Mouse (Mus musculus) mesoderm, embryonic 11.5 days (tissue): ENCODE measurements around the gene Dpf3.

ENCODE experiments used
- DNase-seq: peaks from one replicate; pipeline ENCODE4 v3.0.0-alpha.2; 2012; ENCODE audit warnings: low read depth, low spot score

Dpf3 gene

DNA sequence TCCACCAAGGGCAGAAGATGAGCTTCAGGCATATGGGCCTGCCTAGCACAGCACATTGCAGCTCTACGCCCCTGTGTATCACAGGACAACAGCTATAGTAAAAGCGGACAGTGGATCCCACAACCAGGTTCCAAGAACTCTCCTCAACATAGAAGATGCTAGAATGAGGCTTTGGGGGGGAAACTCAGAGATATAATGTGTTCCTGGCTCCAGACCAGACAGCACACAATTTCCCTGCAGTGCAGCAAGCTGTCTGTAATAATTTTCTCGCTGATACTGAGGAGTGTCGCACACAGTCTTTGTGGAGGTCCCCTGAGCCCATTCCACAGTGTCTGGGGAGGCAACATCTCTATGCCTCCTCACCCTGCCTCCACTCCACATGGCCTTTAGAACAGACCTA lies 146.6 kb downstream of the Dpf3 start:
- no peak for DNase-seq

DNA sequence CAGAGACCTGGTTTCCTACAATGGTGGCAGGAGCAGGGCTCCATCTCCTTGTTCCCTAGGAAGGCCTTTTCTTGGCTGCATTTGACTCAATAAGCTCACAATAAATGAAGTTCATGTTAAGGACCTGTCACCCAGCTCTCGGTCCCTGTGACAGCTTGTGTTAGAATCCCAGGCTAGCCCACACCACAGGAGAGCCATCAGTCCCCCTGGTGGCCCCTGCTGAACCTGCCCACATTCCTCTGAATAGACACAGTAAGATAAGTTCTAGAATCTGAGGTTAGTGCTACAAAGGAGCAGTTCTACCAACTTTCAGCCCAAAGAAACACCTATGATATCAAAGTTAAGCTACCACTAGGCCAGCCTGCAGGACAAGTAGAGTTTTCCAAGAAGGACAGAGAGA lies 149.2 kb downstream of the Dpf3 start:
- DNase-seq: no peak

DNA sequence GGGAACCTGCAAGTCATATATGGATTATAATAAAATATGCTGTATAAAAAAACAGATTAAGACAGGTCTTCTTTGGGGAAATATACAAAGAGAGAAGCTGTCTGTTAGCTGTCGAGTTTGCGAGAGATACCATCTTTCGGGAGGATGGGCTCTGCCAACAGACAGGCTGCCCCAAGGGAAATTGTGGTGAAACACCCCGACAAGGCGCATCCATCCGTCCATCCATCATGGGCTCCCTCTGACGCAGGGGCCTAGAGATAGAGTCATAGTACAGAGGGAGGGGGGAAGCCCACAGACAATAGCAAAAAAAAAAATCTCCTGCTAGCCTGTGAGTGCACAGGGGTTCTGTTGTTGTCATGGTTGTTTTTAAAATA lies 149.8 kb downstream of the Dpf3 start:
- no peak for DNase-seq

DNA sequence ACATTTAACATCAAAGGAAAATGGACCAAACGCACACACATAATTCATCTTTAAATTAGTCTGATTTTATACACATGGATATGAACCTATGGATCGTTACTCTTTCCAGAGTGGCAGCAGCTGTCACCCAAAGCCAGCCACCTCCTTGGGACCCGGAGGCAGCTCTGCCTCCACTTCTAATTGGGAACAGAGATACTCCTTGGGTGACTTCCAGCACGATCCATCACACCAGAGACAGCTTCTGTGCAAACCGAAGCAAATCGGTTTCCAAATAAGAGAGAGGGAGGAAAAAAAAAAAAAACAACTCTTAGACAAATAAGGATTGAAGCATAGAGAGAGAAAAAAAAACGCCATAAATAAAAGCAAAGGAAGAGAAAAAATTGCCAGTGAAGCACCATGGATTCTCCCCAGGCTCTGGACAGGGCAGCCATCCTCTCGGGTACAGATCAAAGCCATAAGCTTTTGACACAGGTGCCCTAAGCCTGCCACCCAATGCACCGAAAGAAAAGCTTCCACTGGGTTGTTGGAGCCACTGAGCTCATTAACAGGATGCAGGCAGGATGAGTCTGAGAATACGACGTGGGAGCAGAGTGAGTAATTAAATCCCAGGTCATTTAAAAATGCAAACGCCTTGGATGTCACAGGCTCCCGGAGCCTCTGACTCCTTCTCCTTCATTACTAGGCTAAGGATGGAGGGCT lies 150.3 kb downstream of the Dpf3 start:
- DNase-seq: peak; percentile 50

DNA sequence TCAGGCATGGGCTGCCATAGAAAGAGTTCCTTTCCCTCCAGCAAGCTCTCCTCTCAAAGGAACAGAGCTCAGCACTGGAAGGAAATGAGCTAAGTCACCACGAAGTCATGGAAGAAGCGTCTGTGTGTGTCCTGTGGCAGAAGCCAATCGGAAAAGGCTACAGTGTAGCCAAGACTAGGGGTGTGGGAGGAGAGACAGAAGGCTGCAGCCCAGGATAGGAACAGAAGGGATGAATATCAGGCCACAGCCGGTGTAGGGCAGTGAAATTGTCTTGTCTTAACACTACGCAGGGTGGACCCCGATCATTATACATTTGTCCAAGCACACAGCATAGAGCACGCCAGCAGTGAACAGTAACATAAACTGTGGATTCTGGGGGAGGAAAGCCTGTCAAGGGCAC lies 157.5 kb downstream of the Dpf3 start:
- DNase-seq: no peak

DNA sequence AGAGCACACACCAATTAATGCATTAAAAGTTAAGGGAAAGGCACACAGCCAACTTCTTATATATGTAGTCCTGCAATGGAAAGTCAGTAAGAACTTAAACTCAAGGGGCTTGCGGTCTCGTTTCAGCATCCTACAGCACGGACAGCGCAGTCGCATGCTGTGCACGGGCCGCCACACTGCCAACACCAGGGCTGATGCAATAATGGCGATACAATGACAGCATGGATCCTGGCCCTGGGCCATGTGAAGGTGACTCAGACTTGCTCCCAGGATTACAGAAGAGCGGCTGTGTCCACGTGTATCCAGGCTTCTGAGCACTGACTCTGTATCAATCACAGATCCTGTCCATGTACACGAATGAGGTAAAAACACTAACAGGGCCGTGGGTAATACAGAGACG lies 158.6 kb downstream of the Dpf3 start:
- DNase-seq: no peak

DNA sequence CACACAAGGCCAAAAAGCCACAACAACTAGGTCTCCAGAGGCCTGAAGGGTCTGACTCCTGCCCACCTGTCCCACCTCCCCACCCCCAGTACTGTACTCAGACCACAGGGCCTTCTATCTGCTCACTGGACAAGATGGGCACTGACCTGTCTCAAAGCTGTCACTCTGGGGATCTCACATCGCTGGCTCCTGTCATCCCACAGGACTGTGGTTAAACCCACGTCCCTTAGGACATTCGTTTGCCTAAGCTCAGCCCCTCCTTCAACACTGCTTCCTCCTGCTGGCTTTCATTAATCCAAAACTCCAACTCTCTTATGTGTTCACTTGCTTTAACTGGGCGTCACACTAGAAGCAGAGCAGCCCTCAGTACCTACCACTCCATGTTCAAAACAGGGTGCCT lies 159.0 kb downstream of the Dpf3 start:
- no peak for DNase-seq

DNA sequence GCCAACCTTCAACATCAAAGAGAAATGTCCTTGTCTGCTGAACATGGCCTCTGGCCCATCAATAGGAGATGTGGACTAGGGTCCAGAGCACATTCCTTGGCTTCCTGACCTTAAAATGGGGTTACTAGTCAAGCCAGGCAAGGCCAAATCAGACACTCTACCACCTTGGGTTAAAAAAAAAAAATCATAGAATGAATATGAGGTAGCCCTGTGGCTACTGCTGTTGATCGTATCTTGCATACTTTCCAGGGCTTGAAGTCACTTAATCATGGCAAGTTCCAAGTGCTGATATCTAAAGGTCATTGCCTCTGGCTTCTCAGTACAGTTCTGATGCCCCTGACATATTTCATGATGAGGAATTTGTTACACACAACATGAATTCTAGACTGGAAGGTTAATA lies 160.1 kb downstream of the Dpf3 start:
- no peak for DNase-seq

DNA sequence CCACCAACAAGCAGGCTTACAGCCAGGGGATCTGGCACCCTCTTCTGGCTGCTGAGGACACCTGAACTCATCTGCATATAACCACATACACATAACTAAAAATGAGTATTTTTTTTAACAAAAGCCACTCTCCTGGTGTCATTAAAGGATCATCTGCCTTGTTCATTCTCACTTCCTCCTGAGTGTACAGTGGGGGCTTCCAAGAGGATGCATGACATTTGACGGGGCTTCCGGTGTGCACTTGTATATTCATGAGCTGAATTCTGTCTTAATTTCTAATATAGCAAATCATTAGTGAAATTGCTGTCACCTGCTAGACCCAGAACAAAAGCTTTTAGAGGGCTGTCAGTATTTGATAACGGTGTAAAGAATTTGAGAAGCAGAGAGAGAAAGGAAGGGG lies 166.8 kb downstream of the Dpf3 start:
- no peak for DNase-seq

DNA sequence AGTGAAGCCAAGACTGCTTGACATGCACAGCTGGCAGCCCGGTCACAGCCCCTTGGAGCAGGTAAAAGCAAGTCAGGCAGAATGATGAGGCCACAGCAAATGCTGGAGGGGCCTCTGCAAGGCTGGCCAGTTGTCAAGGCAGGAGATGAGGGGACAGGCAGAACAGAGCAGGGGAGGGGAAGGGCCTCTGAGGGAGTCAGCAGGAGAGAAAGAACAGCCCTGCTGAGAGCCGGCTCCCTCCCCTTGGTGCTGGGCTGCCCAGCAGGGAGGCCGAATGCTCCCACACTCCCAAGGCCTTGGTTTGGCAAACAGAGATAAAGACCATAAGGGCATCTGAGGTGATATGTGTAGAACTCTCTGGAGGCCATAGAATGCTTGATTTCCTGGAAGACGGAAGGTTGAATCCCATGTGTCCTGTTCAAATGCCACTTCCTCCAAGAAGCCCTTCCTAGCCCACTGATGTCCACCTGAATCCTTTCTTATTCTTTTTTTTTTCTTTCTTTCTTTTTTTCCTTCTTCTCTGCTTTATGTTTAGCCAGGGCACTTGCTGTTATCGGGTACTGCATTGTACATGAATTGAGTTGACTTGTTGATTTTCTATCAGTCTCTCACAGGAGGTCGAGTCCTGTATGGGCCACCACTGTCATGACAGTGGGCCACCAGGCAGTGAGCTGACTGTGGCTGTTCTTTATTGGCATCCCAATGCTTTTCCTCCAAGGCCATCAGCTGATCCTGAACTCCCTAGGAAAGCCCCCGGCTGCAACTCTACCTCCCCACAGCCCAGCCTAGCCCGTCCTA lies 169.7 kb downstream of the Dpf3 start:
- no peak for DNase-seq

DNA sequence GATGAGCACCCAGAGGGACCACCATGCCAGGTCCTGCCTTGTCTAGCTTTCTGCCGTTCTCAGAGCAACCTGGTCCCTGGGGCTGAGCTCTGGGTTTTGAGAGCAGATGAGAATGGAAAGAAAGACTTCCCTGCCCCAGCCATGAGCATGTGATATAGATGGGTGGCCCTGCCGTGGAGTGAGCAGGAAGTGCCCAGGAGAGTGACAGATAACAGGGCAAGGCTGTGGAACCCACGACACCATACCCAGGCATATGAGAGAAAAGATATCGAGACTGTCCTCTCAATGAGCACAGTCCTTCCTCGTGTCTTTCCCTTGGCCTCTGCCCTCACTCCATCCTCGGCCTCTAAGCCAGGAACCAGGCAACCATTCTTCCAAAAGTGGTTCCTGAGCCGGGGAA lies 172.8 kb downstream of the Dpf3 start:
- no peak for DNase-seq

DNA sequence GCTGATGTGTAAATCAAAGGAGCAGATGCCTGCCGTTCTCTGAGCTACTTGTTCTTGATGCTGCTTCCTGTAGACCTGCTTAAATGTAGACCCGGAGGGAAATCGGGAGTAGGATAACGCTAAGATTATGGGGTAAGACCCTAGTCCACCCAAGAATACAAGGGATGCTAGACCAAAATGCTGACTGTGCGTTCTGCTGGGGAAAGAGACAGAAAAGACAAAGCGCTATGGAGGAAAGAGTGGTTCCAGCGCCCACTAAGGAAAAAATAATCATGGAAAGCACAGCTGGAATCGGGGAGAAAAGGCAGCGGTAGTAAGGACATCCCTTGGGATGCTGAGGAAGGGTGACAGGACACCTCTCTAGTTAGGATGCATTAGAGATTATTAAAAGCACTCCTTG lies 174.7 kb downstream of the Dpf3 start:
- no peak for DNase-seq

DNA sequence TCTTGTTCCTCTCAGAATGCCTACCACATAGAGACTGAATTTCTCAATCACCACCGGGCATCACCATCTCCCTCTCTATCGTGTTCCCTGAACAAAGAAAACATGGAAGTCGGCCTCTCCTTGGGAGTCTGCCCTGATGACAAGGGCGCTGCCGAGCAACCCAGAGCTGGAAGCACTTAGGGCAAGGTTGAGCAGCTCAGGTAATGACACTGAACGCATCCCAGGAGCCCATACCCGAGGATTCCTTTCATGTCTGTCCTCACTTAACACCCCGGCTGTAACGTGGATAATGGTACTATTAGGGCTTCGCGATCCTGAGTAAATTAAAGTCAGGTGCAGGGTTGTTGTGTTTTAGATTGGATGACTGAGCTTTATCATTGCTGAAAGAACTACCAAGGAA lies 176.9 kb downstream of the Dpf3 start:
- DNase-seq: no peak

DNA sequence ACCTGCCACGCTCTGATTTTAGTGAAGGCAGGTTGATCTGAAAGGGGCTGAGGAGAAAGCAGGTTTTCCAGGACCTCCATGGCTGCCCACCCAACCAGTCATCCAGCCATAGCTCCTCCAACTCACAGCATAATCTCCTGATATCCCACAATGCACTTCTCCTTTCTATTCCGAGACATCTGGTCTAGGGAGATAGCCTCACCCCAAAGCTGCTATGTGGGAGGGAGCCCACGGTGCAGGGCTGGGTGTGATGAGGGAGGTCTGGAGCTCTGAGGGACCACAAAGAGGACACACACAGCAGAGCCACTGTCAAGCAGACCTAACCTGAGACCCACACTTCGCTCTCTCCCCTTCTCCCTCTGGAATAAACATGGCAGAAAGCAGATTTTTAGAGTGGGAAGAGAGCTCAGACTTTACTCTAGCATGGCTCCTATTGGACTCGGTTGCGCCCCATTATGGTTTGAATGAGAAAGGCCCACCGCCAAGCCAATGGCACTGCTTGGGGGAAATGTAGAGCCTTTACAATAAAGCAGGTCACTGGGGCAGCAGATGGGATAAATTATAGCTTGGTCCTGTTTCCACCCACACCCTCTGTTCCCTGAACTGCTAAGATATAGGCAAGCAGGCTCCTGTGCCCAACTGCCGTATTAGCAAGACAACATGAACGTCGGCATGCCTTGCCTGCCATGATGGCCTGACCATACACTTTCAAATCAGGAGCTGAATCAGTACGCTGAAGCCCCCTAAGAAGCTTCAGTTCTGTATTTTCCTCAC lies 178.3 kb downstream of the Dpf3 start:
- DNase-seq: no peak

DNA sequence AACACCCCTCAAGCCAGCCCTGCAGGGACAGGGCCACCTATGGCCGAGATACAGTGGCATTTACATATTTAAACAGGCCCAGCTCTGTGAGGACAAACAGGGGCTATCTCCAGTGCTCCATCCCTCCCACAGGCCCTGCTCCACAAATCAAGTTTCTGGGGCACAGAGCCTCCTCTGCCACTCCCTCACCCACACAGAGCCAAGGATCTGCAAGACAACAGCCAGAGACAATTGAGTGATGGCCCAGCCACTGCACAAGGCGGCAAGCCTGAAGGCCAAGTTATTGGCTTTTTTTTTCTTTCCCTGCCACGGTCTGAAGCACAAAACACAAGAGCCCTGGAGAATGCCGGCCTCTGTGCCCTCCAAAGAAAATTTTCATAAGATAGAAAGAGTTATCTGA lies 178.9 kb downstream of the Dpf3 start:
- DNase-seq: no peak

DNA sequence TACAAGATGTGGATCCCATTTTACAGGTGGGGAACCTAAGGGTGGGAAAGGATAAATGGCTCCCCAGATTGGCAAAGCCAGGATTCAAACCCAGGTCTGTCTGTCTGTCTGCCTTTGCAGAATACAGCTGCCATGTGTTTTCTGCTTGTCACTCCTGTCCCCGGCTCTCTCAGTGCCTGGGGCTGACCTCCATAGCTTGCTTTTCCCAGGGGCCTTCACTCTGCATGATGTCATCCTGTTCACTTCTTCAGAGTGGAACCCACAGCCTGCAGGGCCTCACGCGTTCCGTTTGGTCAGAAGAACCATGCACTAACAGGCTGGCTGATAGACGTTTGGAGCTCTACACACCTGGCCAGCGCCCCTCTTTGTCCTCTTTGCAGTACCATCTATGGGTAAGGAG lies 184.3 kb downstream of the Dpf3 start:
- DNase-seq: no peak

DNA sequence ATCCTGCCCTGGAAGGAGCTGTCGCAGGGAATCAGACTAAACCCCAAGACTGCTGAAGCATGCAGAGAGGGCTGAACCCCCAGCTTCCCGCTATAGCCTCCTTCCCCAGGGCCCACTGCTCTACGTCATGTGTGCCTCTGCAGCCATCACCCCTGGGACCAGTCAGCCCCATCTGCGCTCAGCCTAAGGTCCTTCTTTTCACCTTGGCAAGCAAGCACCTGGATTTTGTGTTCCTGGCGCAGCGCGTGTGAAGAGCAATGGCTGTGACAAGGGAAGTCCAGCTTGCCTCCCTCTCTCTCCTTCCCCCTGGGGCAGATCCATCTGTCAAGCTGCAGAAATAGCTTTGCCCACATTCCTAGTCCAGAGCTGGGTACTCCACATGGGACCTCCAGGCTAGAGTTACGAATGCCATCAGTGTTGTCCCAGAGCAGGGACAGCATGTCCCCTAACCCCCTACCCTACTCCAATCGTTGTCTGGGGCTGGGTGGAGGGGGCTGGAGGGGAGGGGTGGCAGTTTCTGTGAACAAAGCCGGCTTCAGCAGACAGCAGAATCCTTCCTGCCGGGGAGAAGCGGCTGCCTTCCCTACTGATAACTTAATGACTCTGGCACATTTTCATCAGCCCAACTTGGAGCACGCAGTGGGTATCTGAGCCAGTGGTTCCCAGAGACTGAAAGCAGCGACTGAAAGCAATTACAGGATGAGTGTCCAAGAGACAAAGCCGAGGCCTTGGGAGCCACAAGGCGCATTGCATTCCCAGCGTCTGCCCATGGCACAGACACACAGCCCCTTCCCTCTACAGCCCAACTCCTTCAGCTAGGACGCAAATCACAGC lies 185.0 kb downstream of the Dpf3 start:
- peak; percentile 72 for DNase-seq

DNA sequence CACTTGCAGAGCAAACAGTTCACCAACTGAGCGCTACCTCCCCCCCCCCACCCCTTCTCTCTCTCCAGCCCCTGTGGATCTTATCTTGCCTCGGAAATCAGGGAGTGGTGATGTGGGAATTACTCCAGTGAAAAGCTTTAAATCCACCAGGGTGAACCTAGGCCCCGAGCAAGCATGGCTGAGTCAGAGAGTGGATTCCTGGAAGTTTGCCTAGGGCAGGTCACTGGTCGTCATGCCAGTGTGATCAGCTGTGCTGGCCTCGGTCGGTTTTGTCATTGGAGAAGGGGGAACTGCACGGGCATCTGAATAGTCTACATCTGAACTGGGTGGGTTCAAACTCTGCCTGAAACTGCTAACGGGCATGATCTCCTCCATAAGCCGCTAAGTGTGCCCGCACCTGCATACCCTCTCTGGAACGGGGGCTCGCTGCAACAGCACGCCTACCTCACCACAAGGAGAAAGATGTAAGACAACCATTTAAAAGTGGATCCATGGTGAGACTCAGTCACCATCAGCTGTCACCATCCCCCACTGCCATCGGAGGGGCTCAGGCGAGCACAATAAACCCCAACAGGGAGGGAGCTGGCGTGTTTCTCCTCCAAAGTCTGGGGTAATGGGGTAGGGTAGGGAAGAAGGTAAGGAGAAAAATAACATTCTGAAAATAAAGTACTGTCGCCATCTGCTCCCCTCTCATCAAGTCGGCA lies 185.7 kb downstream of the Dpf3 start:
- no peak for DNase-seq

DNA sequence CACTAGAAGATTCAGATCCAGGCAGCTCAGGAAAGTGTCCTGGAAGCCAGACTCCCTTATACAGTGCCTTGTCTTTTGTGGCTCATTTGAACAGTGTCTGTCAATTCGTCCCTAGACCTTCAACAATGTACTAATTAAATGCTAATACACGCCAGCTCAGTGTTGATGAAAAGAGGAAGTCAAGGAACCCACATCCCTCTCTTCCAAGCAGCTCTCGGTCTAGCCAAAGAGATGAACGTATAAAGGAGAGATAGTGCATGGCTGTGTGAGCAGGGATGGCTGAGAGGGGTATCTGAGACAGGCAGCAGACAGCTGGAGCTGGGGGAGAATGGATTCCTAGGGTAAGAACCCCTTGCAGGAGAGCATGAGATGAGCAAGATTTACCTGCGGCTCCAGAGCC lies 189.2 kb downstream of the Dpf3 start:
- DNase-seq: no peak

DNA sequence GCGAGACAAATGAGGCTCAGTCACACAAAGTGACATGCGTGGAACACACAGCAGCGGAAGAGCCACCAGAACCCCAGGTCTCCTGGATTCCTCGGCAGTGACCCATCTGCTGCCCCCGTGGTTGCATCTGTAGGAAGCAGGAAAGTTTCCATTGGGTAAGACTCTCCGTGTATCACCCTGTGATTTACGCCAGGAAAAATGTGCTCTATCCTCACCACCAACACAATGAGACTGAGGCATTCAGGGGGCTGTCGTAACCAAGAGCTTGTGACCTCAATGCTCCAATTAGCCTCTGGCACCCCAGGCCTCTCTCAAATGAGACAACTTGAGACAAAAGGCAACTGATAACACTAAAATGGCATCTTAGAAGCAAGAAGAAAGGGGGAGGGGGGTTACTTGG lies 192.5 kb downstream of the Dpf3 start:
- DNase-seq: no peak

DNA sequence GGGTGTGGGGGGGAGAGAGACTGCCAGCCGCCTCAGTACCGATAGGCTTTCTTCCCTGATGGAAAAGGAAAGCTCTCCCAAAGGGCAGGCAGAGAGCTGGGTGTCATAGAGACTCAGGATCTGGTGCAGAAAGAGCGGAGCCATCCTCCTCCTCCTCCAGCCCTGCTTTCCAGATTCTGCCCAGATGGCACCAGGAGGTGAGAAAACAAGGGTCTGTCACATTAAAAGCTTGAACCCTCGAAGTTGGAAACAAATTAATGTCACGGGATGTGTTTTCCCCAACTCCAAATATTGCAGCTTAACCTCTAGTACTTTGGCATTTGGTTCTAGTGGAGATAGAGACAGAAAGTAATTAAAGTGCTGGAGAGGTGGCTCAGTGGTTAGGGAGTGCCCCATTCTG lies 195.6 kb downstream of the Dpf3 start:
- DNase-seq: no peak
